Mouse (Mus musculus): Measurements from ENCODE around the gene Speer4e. TPM values are rescaled to one million over a fixed set of nuclear protein-coding genes. Genes with fewer than 3 reads are reported as not detected.
"Not testable (repeated sequence)": the region's sequence is repeated elsewhere in the genome, so short reads cannot be mapped to it uniquely, and the experiment has no call there.

Speer4e gene
- polyA plus RNA-seq, 1 experiment = not detected

- DNase-seq (ENCODE audit: extremely low spot score in 1 of 2, low spot score in 1 of 2) = not testable (repeated sequence)
Observed at GRCm38 (mm10) chr5:14885291-14885690, 52.9 kb downstream of the Speer4e start.

Other genes with a start within 250 kb of the Speer4e start
- not detected in 2 replicates for gene Gm9758, start 23.5 kb downstream of the Speer4e start, polyA plus RNA-seq (2012; rRNA removed)
- not detected in 2 replicates for gene Gm10354, start 40.5 kb upstream of the Speer4e start, polyA plus RNA-seq (2012; rRNA removed)
- gene Gm17019, start 94.6 kb upstream of the Speer4e start, polyA plus RNA-seq (2012; rRNA removed) = not detected in 2 replicates

All from frontal cortex, adult 2 months (tissue).